Mouse (Mus musculus) forebrain, embryonic 13.5 days (tissue): ENCODE results near the gene Gpr68. TPM values are rescaled to one million over a fixed set of nuclear protein-coding genes. Genes with fewer than 3 reads are reported as not detected.

Experiments
- ATAC-seq: fragments of 200-750 bp; cut with Nextera tagmentation; 2 replicates; pipeline ENCODE4 v1.8.0; 2017
- H3K27ac ChIP-seq: fragments of 300-500 bp; sonication (generic); 2 replicates; pipeline ENCODE4 v1.5.1; 2015; ENCODE audit warnings: inconsistent platforms, mild to moderate bottlenecking, moderate library complexity
- H3K27me3 ChIP-seq: fragments of 300-500 bp; sonication (generic); 2 replicates; pipeline ENCODE4 v1.6.1; 2015; ENCODE audit warnings: mild to moderate bottlenecking, inconsistent platforms
- H3K36me3 ChIP-seq: fragments of 300-500 bp; sonication (generic); 2 replicates; pipeline ENCODE4 v1.6.1; 2015; ENCODE audit warnings: mild to moderate bottlenecking, inconsistent platforms; ENCODE audit not compliant: poor library complexity, severe bottlenecking
- H3K4me1 ChIP-seq: fragments of 300-500 bp; sonication (generic); 2 replicates; pipeline ENCODE4 v1.6.1; 2015; ENCODE audit warnings: inconsistent platforms
- H3K4me2 ChIP-seq: fragments of 300-500 bp; sonication (generic); 2 replicates; pipeline ENCODE4 v1.6.1; 2015; ENCODE audit warnings: inconsistent platforms, mild to moderate bottlenecking, moderate library complexity
- H3K4me3 ChIP-seq: fragments of 300-500 bp; sonication (generic); 2 replicates; pipeline ENCODE4 v1.5.1; 2015; ENCODE audit warnings: mild to moderate bottlenecking, inconsistent platforms
- H3K9ac ChIP-seq: fragments of 300-500 bp; sonication (generic); 2 replicates; pipeline ENCODE4 v1.6.1; 2015; ENCODE audit warnings: mild to moderate bottlenecking, inconsistent platforms
- H3K9me3 ChIP-seq: fragments of 300-500 bp; sonication (generic); replicated peaks from 2 replicates; pipeline ENCODE4 v1.6.1; 2016; ENCODE audit warnings: inconsistent platforms
- WGBS: fragments of 180-500 bp; shearing (Covaris S2); methylation state at CpG from one replicate; pipeline ENCODE4 v1.1.7; 2015; 5-methylcytosine and 5-hydroxymethylcytosine counted together
- polyA plus RNA-seq: library from polyadenylated mRNA; unstranded; fragments of >200 nt; fragmentation: Nextera tagmentation; extraction: Ambion mirVana; gene quantifications from 2 replicates; pipeline ENCODE4 v1.2.1, GENCODE M21; 2015

Gene Gpr68
- polyA plus RNA-seq, 1 experiment from 2014 or later, result 0.40 TPM

- no peak overlapping the region for H3K4me3 ChIP-seq
- H3K36me3 ChIP-seq, result no peaks in the 10 kb centered on the region
- H3K27me3 ChIP-seq, result no peaks in the 10 kb centered on the region
- no peak overlapping the region for H3K27ac ChIP-seq
- H3K4me1 ChIP-seq, result no peaks in the 10 kb centered on the region
- 88% methylated on average over 4 of the region's 4 CpGs for WGBS
- H3K9me3 ChIP-seq, result no peaks in the 10 kb centered on the region
- no peak overlapping the region for H3K4me2 ChIP-seq
- H3K9ac ChIP-seq, result no peak overlapping the region
- no peak for ATAC-seq
Observed at GRCm38 (mm10) chr12:100886877-100887276, 21.1 kb downstream of the Gpr68 start.

- Histone ChIP-seq H3K9me3 (no peaks in the 10 kb centered on the region), H3K27me3 (no peaks in the 10 kb centered on the region), H3K27ac (no peak overlapping the region), H3K36me3 (no peaks in the 10 kb centered on the region), H3K4me3 (no peak overlapping the region), H3K4me1 (no peaks in the 10 kb centered on the region), H3K4me2 (no peak overlapping the region), H3K9ac (no peak overlapping the region)
- 91% methylated on average over 3 of the region's 3 CpGs for WGBS
- ATAC-seq, result no peak
Observed at GRCm38 (mm10) chr12:100885585-100885984, 22.4 kb downstream of the Gpr68 start.

- no peak overlapping the region for H3K4me2 ChIP-seq
- no peaks in the 10 kb centered on the region for H3K27me3 ChIP-seq
- H3K9ac ChIP-seq, result no peak overlapping the region
- no peaks in the 10 kb centered on the region for H3K36me3 ChIP-seq
- no peak overlapping the region for H3K27ac ChIP-seq
- H3K9me3 ChIP-seq, result no peaks in the 10 kb centered on the region
- 85% methylated on average over 7 of the region's 7 CpGs for WGBS
- no peak for ATAC-seq
- no peak overlapping the region for H3K4me3 ChIP-seq
- no peaks in the 10 kb centered on the region for H3K4me1 ChIP-seq
Observed at GRCm38 (mm10) chr12:100883168-100883567, 24.8 kb downstream of the Gpr68 start.

GRCm38 (mm10) chr12:100878556-100878955, 29.4 kb downstream of the Gpr68 start:
- H3K27me3 ChIP-seq, result no peaks in the 10 kb centered on the region
- WGBS, result 93% methylated on average over 16 of the region's 16 CpGs
- H3K4me2 ChIP-seq, result no peak overlapping the region
- H3K36me3 ChIP-seq, result no peaks in the 10 kb centered on the region
- ATAC-seq, result no peak
- no peak overlapping the region for H3K27ac ChIP-seq
- H3K4me1 ChIP-seq, result no peaks in the 10 kb centered on the region
- no peaks in the 10 kb centered on the region for H3K9me3 ChIP-seq
- H3K9ac ChIP-seq, result no peak overlapping the region
- H3K4me3 ChIP-seq, result no peak overlapping the region

GRCm38 (mm10) chr12:100877936-100878335, 30.1 kb downstream of the Gpr68 start:
- Histone ChIP-seq H3K27me3 (no peaks in the 10 kb centered on the region), H3K36me3 (no peaks in the 10 kb centered on the region), H3K9me3 (no peaks in the 10 kb centered on the region), H3K9ac (no peak overlapping the region), H3K4me2 (no peak overlapping the region), H3K27ac (no peak overlapping the region), H3K4me3 (no peak overlapping the region), H3K4me1 (no peaks in the 10 kb centered on the region)
- 75% methylated on average over 6 of the region's 6 CpGs for WGBS
- ATAC-seq, result no peak

- no peaks in the 10 kb centered on the region for H3K4me1 ChIP-seq
- H3K27me3 ChIP-seq, result no peaks in the 10 kb centered on the region
- no peak overlapping the region for H3K9ac ChIP-seq
- H3K4me2 ChIP-seq, result no peak overlapping the region
- H3K9me3 ChIP-seq, result no peaks in the 10 kb centered on the region
- WGBS, result 83% methylated on average over 5 of the region's 6 CpGs
- ATAC-seq, result no peak
- no peaks in the 10 kb centered on the region for H3K36me3 ChIP-seq
- H3K27ac ChIP-seq, result no peak overlapping the region
- no peak overlapping the region for H3K4me3 ChIP-seq
Observed at GRCm38 (mm10) chr12:100875960-100876359, 32.0 kb downstream of the Gpr68 start.

- Histone ChIP-seq H3K27ac (no peak overlapping the region), H3K4me3 (no peak overlapping the region), H3K4me2 (no peak overlapping the region), H3K9me3 (no peaks in the 10 kb centered on the region), H3K4me1 (no peaks in the 10 kb centered on the region), H3K27me3 (no peaks in the 10 kb centered on the region), H3K36me3 (no peaks in the 10 kb centered on the region), H3K9ac (no peak overlapping the region)
- no peak for ATAC-seq
- 73% methylated on average over 3 of the region's 3 CpGs for WGBS
Observed at GRCm38 (mm10) chr12:100875553-100875952, 32.4 kb downstream of the Gpr68 start.

GRCm38 (mm10) chr12:100873612-100874011, 34.4 kb downstream of the Gpr68 start:
- H3K36me3 ChIP-seq, result peaks cover 6% of the 10 kb centered on the region; the same call in 1 of the 2 replicates
- no peaks in the 10 kb centered on the region for H3K4me1 ChIP-seq
- no peaks in the 10 kb centered on the region for H3K27me3 ChIP-seq
- WGBS, result 83% methylated on average over 3 of the region's 3 CpGs
- no peak for ATAC-seq
- H3K9ac ChIP-seq, result no peak overlapping the region
- H3K27ac ChIP-seq, result no peak overlapping the region
- H3K4me3 ChIP-seq, result no peak overlapping the region
- H3K4me2 ChIP-seq, result no peak overlapping the region
- H3K9me3 ChIP-seq, result peaks cover 9% of the 10 kb centered on the region; the same call in 1 of the 2 replicates

GRCm38 (mm10) chr12:100871841-100872240, 36.2 kb downstream of the Gpr68 start:
- WGBS, result 78% methylated on average over 2 of the region's 2 CpGs
- no peak overlapping the region for H3K4me2 ChIP-seq
- H3K4me1 ChIP-seq, result peaks cover 5% of the 10 kb centered on the region; the same call in 1 of the 2 replicates
- no peak overlapping the region for H3K27ac ChIP-seq
- no peak overlapping the region for H3K9ac ChIP-seq
- no peaks in the 10 kb centered on the region for H3K27me3 ChIP-seq
- H3K9me3 ChIP-seq, result peaks cover 9% of the 10 kb centered on the region; the same call in 1 of the 2 replicates
- peaks cover 6% of the 10 kb centered on the region; the same call in 1 of the 2 replicates for H3K36me3 ChIP-seq
- no peak overlapping the region for H3K4me3 ChIP-seq
- no peak for ATAC-seq

GRCm38 (mm10) chr12:100871234-100871633, 36.8 kb downstream of the Gpr68 start:
- H3K4me2 ChIP-seq, result no peak overlapping the region
- no peak overlapping the region for H3K9ac ChIP-seq
- H3K36me3 ChIP-seq, result peaks cover 6% of the 10 kb centered on the region; the same call in 1 of the 2 replicates
- peaks cover 5% of the 10 kb centered on the region; the same call in 1 of the 2 replicates for H3K4me1 ChIP-seq
- peaks cover 9% of the 10 kb centered on the region; the same call in 1 of the 2 replicates for H3K9me3 ChIP-seq
- no peaks in the 10 kb centered on the region for H3K27me3 ChIP-seq
- H3K4me3 ChIP-seq, result no peak overlapping the region
- H3K27ac ChIP-seq, result no peak overlapping the region
- no peak for ATAC-seq
- 97% methylated on average over 6 of the region's 6 CpGs for WGBS

- Histone ChIP-seq H3K9ac (no peak overlapping the region), H3K9me3 (peaks cover 9% of the 10 kb centered on the region; the same call in 1 of the 2 replicates), H3K27ac (no peak overlapping the region), H3K4me1 (peaks cover 5% of the 10 kb centered on the region; the same call in 1 of the 2 replicates), H3K27me3 (no peaks in the 10 kb centered on the region), H3K36me3 (peaks cover 6% of the 10 kb centered on the region; the same call in 1 of the 2 replicates), H3K4me2 (no peak overlapping the region), H3K4me3 (no peak overlapping the region)
- ATAC-seq, result no peak
- 58% methylated on average over 4 of the region's 4 CpGs for WGBS
Observed at GRCm38 (mm10) chr12:100868049-100868622, 39.9 kb downstream of the Gpr68 start.

- H3K4me1 ChIP-seq, result peaks cover 5% of the 10 kb centered on the region; the same call in 1 of the 2 replicates
Observed at GRCm38 (mm10) chr12:100867097-100867496, 40.9 kb downstream of the Gpr68 start.

More at GRCm38 (mm10) chr12:100867097-100867496, 40.9 kb downstream of the Gpr68 start:
- peaks cover 9% of the 10 kb centered on the region; the same call in 1 of the 2 replicates for H3K9me3 ChIP-seq
- H3K9ac ChIP-seq, result no peak overlapping the region
- no peak overlapping the region for H3K27ac ChIP-seq
- peaks cover 6% of the 10 kb centered on the region; the same call in 1 of the 2 replicates for H3K36me3 ChIP-seq
- no peak overlapping the region for H3K4me2 ChIP-seq
- H3K27me3 ChIP-seq, result no peaks in the 10 kb centered on the region
- 93% methylated on average over 8 of the region's 8 CpGs for WGBS
- H3K4me3 ChIP-seq, result no peak overlapping the region
- ATAC-seq, result no peak
